Mouse (Mus musculus): Measurements from ENCODE around the gene Fam160a2.
"Not testable (repeated sequence)": the region's sequence is repeated elsewhere in the genome, so short reads cannot be mapped to it uniquely, and the experiment has no call there.

Gene Fam160a2

DNA sequence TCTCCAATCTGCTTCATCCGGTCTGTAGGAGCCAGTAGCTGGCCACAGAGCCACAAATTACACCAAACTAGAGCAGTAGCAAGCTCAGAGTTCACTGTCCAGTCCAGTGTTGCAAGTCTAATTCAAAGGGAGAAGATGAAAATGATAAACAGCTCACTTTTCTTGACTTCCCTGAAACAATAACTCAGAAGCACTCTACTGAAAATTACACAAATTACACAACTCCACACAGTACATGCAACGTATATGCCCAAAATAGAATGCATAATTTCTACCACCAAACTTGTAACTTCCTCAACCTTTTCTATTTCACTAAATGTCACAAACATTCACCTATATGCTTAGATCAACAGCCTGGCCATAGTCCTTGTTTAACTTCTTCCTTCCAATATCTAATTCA lies 9.6 kb downstream of the Fam160a2 start:
- no peak for DNase-seq

GRCm38 (mm10) chr7:105387696-105388095 lies 12.2 kb downstream of the Fam160a2 start:
- no peak for DNase-seq

DNA sequence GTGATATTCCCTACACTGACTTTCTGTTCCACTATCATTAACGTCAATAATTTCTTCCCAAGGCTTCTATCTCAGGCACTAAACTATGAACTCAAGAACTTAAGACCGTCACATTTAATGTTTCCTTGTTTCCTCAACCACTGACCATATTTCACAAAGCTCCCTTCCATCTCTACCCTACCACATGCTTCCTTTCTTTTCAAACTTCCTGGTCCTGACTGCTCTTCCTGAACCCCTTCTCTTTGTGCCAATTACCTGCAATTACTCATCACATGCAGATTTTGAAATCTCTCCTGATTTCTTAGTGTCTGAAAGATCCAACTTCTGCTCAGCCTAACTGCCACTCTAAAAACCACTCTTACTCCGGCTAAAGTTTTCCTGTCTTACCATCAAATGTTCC lies 19.5 kb downstream of the Fam160a2 start:
- DNase-seq: no peak

DNA sequence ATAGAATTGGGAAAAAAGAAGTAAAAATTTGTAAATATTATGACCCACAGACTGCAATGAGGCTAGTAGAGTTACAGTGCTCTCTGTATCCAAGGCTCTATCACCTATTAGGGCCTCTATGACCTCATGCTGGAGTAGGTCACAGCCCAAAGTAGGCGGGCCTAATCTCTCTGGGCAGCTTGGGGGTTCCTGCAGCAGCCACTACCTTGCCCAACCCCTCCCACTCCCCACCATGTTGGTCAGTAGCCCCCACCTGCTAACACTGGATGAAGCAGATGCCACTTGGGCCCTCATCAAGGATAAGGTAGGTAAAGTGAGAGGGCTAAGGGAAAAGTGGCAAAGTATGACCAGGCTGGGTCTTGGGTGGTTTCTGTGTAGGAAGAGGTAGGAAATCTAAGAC lies 25.0 kb downstream of the Fam160a2 start, which contains the start of gene Gm5901:
TSS of gene Gm5901 (plus strand) at position 173 of the 400 bp plus-strand sequence.
- no peak for DNase-seq

- DNase-seq: no peak
Measured at GRCm38 (mm10) chr7:105373976-105374375, 25.9 kb downstream of the Fam160a2 start.

- no peak for DNase-seq
Measured at GRCm38 (mm10) chr7:105373509-105373908, 26.3 kb downstream of the Fam160a2 start.

- DNase-seq: no peak
Measured at GRCm38 (mm10) chr7:105372912-105373311, 26.9 kb downstream of the Fam160a2 start.

- no peak for DNase-seq
Measured at GRCm38 (mm10) chr7:105368521-105368920, 31.3 kb downstream of the Fam160a2 start.

GRCm38 (mm10) chr7:105367930-105368329 lies 31.9 kb downstream of the Fam160a2 start, which contains the start of gene Olfr692:
Gene Olfr692 (plus strand): TSS chr7:105368230.
- no peak for DNase-seq

- DNase-seq: no peak
Measured at GRCm38 (mm10) chr7:105367268-105367667, 32.6 kb downstream of the Fam160a2 start.

DNA sequence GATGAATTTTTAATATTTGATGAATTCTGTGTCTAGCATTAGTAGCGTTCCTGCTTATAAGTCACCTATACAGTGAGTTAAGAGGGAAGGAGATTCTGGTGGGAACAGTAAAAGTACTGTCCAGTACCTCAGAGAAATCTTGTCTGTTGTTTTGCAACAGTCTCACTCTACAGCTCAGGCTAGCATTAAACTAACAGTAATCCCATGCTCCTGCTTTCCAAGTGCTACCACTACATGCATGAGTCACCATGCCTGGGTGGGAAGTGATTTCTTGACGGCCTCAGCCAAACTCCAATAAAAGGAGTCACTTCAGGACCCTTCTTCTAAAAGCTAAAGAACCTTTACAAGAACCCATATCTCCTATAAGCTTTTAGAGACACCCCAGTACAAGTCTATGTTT lies 38.1 kb downstream of the Fam160a2 start:
- no peak for DNase-seq

DNA sequence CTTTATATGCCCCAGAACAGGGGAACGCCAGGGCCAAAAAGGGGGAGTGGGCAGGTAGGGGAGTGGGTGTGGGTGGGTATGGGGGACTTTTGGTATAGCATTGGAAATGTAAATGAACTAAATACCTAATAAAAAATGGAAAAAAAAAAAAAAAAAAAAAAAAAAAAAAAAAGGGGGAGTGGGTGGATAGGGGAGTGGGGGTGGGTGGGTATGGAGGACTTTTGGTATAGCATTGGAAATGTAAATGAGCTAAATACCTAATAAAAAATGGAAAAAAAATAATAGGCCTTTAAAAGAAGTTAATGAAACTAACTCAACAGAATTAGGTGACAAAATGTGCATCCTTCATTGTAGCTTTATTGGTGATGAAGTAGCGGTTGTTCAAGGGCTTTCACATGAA lies 43.4 kb downstream of the Fam160a2 start:
- DNase-seq: not testable (repeated sequence)

DNA sequence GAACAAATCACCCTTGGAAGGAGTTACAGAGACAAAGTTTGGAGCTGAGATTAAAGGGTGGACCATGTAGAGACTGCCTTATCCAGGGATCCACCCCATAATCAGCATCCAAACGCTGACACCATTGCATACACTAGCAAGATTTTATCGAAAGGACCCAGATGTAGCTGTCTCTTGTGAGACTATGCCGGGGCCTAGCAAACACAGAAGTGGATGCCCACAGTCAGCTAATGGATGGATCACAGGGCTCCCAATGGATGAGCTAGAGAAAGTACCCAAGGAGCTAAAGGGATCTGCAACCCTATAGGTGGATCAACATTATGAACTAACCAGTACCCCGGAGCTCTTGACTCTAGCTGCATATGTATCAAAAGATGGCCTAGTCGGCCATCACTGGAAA lies 43.8 kb downstream of the Fam160a2 start:
- not testable (repeated sequence) for DNase-seq

DNA sequence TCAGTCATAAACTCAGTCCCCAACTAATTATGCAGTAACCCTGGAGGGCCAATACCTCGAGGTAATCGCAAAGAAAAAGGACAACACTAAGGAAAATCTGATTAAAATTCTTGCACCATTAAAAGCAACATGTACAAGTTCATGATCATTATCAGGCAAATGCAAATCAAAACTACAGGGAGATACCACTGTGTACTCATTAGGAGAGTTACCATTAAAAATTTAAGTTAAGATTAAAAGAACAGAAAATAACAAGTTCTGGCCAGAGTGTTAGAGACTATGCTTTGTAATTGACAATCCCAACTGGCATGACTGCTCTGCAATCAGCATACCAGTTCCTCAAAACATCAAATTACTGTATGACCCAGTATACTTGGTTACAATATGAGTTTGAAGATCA lies 57.1 kb downstream of the Fam160a2 start:
- no peak for DNase-seq

- no peak for DNase-seq
Measured at GRCm38 (mm10) chr7:105342170-105342569, 57.7 kb downstream of the Fam160a2 start, which contains the start of gene Olfr691. Gene Olfr691 (minus strand): TSS chr7:105342270.

DNA sequence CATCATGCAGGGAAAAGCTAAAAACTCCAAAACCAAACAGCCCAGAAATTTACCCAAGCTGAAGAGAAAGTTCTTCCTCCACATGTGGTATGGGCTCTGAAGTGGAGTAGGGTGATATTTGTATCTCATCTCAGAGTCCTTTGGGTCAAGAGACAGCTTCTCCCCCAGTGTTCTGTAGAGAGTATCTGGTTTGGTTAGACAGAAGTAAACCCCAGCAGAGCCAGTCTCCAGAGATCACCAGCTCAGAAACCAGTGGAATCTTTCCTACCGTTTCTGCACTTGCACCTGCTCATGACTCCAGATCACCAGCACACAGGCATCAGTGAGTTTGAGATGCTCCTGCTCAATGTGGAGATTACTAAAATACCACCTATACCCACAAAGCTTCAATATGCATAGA lies 65.8 kb downstream of the Fam160a2 start, which contains the start of gene Olfr690:
TSS of gene Olfr690 (minus strand) at position 101 of the 400 bp plus-strand sequence.
- no peak for DNase-seq

- DNase-seq: no peak
Measured at GRCm38 (mm10) chr7:105325302-105325701, 74.6 kb downstream of the Fam160a2 start.
